Mouse (Mus musculus) bone marrow, adult 2 months (tissue): ENCODE data around the gene Abcd3. TPM values are rescaled to one million over a fixed set of nuclear protein-coding genes. Genes with fewer than 3 reads are reported as not detected.
"Not testable (repeated sequence)": the region's sequence is repeated elsewhere in the genome, so short reads cannot be mapped to it uniquely, and the experiment has no call there.

Experiments used
- H3K27ac ChIP-seq: fragments of 200-500 bp; 2 replicates; pipeline ENCODE4 v1.5.1; 2012; ENCODE audit warnings: low read depth, mild to moderate bottlenecking, control low read depth, inconsistent platforms, low read length; ENCODE audit not compliant: control insufficient read depth, poor library complexity, insufficient read depth
- H3K4me1 ChIP-seq: fragments of 200-500 bp; 2 replicates; pipeline ENCODE4 v1.6.1; 2011; ENCODE audit warnings: low read length; ENCODE audit not compliant: control insufficient read depth, insufficient read depth
- H3K4me3 ChIP-seq: fragments of 200-500 bp; replicated peaks from 2 replicates; pipeline ENCODE3; 2011; ENCODE audit warnings: mild to moderate bottlenecking, low read depth, low read length, control low read depth; ENCODE audit not compliant: control insufficient read depth
- CTCF ChIP-seq: fragments of 200-500 bp; IDR thresholded peaks from 2 replicates; pipeline ENCODE4 v1.5.1; 2011; ENCODE audit warnings: low read length, control low read depth; ENCODE audit not compliant: control insufficient read depth, insufficient read depth
- POLR2A ChIP-seq: fragments of 200-500 bp; IDR thresholded peaks from 2 replicates; pipeline ENCODE4 v1.6.1; 2011; ENCODE audit warnings: low read depth, mild to moderate bottlenecking, control low read depth, low read length, borderline replicate concordance; ENCODE audit not compliant: control insufficient read depth
- WGBS: fragments of 180-500 bp; shearing (Covaris S2); methylation state at CpG from one replicate; pipeline ENCODE4 v1.1.7; 2018; 5-methylcytosine and 5-hydroxymethylcytosine counted together
- polyA plus RNA-seq: library from polyadenylated mRNA; stranded (reverse); fragments of >200 nt; gene quantifications from 2 replicates; pipeline ENCODE4 v1.2.4, GENCODE M21; 2011; ENCODE audit warnings: low replicate concordance; ENCODE audit not compliant: missing spikeins, insufficient read depth, insufficient read length

Gene Abcd3
- polyA plus RNA-seq, 1 experiment, result 6.3 TPM

DNA sequence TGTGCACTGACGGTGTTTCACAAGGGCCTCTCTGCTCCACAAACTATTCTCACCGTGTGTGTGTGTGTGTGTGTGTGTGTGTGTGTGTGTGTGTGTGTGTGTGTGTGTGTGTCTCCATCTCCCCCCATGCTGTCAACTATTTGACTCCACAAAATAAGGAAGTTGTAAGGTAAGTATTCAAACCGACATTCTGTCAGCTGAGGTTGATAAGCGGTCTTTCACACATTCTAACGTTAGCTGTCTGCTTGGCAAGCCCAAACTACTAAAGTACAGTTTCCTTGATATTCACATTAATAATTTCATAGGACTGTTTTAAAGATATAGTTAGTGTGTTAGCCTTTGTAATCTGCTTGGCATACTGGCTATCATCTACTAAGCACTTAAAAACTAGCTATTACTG is 48.3 kb downstream of the Abcd3 start:
- Histone ChIP-seq H3K4me1 (peaks cover 2% of the 10 kb centered on the region), H3K4me3 (no peak overlapping the region), H3K27ac (no peak overlapping the region)
- TF ChIP-seq POLR2A (no peak), CTCF (no peak)
- WGBS, result 20% methylated on average over 5 of the region's 5 CpGs

DNA sequence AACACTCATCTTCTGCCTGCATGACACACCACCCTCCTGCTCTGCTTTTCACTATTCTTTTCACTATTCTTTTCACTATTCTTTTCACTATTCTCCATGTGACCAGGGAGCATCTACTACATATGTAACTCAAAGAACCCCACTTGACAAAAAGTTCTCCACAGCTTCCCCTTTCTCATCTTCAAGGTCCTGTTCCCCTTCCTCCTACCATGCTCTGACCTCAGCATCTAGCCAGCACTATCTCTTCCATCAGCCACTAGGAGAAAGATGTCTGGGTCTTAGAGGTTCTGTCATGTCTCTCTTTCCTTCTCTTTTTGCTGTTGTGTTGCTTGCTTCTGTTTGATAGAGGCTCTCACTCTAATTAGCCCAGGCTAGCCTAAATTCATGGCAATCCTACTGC is 49.1 kb downstream of the Abcd3 start:
- Histone ChIP-seq H3K27ac (no peak overlapping the region), H3K4me1 (peaks cover 2% of the 10 kb centered on the region), H3K4me3 (no peak overlapping the region)
- no peak for TF ChIP-seq POLR2A
- no peak for TF ChIP-seq CTCF

DNA sequence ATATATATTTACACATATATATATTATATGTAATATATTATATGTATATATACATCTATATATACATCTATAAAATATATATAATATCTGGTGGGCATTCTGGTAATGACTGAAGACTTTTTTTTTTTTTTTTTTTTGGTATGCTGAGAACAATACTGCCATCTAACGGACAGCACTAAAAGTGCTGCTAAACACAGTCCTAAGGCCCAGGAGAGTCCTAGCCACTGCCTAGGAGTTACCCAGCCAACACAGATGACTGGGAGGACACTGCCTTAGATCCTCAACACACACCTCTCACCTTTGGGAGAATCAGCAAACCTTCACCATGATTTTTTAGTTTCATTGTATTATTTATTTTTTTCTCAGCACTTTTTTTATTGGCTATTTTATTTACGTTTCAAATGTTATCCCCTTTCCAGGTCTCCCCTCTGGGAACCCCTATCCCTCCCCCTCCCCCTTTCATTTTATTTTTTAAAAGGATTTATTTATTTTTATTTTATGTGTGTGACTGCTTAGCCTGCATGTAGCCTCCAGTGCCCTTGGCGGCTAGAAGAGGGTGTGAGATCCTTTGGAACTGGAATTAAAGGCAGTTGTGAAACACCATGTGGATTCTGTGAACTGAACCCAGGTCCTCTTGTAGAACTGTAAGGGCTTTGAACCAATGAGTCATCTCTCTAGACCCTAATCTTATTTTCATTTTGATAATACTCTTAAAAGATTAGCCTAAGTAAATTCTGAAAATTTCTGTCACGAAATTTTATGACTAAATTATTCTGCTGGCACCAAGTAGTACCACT is 52.8 kb downstream of the Abcd3 start:
- peaks cover 2% of the 10 kb centered on the region for H3K4me1 ChIP-seq
- H3K27ac ChIP-seq, result no peak overlapping the region
- 56% methylated on average over 4 of the region's 4 CpGs for WGBS
- H3K4me3 ChIP-seq, result no peak overlapping the region
- TF ChIP-seq POLR2A (no peak), CTCF (0 out of 2 replicates have a peak, but pooled peaks have one; percentile 20)

DNA sequence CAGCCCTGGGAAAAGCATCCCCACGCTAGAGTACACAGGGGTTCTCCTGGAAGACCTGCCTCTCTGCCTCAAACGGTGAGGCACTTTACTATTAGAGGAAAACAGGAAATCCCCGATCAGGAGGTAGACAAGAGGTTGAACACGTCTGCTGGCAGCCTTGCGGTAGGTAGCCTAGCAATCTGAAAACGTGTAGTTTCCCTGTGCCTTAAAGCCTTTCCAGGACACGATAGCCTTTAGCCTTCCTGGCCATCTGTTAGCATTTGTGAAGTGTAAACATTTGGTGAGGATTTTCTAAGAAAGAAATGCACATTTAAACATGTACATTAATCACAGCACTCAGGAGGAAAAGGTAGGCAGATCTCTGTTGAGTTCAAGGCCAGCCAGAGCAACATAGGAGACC is 56.7 kb downstream of the Abcd3 start:
- no peak overlapping the region for H3K4me3 ChIP-seq
- no peak overlapping the region for H3K27ac ChIP-seq
- H3K4me1 ChIP-seq, result no peaks in the 10 kb centered on the region; the same call in none of the 2 replicates
- WGBS, result 63% methylated on average over 7 of the region's 7 CpGs
- no peak for TF ChIP-seq CTCF
- TF ChIP-seq POLR2A, result no peak

DNA sequence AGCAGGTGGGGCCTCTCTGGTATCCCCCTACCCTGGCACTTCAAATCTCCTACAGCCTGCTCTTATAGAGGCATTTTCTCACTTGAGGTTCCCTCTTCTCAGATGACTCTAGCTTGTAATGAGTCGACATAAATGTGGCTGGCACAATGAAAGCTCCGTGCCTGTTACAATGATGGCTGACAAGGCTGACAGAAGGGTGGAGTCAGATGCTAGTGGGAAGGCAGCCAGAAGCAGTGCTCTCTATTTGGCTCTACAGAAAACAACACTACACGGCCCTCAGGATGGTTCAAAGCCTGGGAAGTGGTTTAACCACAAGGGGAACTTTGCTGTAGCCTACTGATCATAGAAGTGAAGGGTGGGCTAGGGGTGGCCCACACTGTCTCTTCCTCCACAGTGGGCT is 60.0 kb downstream of the Abcd3 start:
- TF ChIP-seq POLR2A, result no peak
- TF ChIP-seq CTCF, result no peak
- H3K4me3 ChIP-seq, result no peak overlapping the region
- WGBS, result 4% methylated on average over 3 of the region's 3 CpGs
- no peaks in the 10 kb centered on the region; the same call in 1 of the 2 replicates for H3K4me1 ChIP-seq
- no peak overlapping the region for H3K27ac ChIP-seq

DNA sequence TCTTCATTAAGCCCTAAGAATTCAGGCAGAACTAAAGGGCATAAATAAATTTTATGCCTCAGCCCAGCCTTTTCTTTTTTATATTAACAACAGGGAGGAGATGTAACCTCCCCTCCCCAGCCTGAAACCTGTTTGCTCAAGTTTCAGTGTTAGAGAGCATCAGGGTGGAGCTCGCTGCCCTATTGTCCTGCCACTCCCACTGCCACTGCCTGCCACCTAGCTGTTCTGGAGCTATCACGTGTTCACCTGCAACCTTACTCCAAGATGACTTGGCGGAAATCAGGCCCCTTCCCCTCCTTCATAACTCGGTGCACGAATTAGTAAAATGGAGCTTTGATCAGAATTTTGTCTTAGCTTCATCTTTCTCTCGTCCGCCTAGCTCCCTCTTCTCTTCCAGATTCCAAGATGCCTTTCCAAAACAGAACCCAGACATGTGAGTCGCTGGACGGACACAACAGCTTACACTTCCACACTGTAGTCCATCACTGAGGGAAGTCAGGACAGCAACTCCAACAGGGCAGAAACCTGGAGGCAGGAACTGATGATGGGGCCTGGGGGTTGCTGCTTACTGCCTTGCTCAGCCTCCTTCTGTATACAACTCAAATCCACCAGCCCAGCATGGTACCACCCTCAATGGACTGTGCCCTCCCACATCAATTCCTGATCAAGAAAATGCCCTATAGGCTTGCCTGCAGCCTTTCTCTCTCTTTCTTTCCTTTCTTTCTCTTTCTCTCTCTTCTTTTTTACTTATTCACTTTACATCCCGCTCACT is 60.6 kb downstream of the Abcd3 start:
- H3K4me1 ChIP-seq, H3K27ac ChIP-seq, H3K4me3 ChIP-seq: not testable (repeated sequence)
- 66% methylated on average over 10 of the region's 10 CpGs for WGBS

DNA sequence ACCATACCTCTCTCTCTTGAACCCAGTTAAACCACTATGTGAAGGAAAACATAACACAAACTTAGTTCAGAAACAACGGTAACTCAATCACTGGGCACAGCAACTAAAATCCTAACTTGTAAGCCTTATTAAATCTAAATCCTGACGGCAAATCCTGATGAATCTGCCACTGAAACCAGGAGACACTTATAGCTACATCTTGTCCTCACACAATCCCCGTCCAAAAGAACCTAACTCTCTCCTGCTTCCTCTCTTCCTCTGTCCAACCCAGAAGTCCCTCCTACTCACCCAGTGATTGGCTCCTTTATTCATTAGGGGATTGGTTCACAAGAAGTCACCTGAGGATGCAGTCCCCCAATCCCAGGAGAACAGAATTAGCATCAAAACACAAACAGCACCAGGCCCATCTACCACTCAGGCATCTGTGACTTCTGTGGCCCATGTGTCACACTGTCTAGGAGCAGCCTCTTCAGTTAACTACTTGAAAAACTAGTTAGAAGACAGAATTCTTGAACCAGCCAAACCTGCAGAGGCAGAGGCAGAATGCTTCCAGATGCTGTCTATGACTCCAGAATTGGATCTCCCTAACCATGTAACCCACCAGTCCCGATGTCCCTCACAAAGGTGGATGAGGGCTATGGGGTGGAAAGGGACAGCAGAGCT is 73.8 kb downstream of the Abcd3 start:
- 76% methylated on average over 4 of the region's 4 CpGs for WGBS

DNA sequence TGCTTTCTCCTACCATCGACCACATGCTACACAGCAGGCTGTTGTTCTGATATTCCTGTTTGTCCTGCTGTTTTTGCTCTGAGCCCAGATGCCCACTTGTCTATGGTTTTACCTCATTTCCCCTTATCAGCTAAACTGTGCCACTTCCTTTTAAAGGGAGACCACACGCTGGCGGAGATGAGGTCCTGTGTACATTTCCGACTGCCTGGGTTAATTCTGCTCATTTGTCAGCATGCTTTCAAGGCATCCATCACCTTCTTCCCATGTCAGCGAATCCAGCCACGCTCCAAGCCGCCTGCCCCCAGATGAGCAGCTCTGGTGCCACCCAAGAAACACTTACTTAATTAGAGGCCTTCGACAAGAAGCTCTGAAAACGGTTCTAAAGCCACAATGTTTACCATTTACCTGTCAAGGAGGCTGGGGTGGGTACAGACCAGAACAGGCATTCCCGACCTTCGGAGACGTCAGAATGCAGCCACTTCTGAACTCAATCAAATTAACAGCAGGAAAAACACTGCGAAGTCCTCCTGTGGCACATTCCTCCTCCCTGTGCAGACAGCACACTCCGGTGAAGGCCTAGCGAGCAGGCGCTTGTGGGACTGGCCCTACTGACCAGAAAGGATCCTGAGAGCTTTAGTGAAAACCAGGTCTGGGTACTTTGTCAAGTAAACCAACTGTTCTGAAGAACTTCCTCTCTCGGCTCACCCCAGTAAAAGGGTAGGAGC is 75.5 kb downstream of the Abcd3 start:
- Histone ChIP-seq H3K4me1 (peaks cover 1% of the 10 kb centered on the region; the same call in 1 of the 2 replicates), H3K27ac (no peak overlapping the region), H3K4me3 (no peak overlapping the region)
- WGBS, result 20% methylated on average over 17 of the region's 17 CpGs
- no peak for TF ChIP-seq POLR2A
- TF ChIP-seq CTCF, result no peak

More for the DNA sequence above, 73.8 kb downstream of the Abcd3 start:
- H3K27ac ChIP-seq, H3K4me3 ChIP-seq, H3K4me1 ChIP-seq: not testable (repeated sequence)
